Mouse (Mus musculus) kidney, embryonic 14.5 days (tissue): ENCODE results near the gene Gan. TPM values are rescaled to one million over a fixed set of nuclear protein-coding genes. Genes with fewer than 3 reads are reported as not detected.

Experiments used
- ATAC-seq: fragments of 200-750 bp; cut with Nextera tagmentation; 2 replicates; pipeline ENCODE4 v1.8.0; 2017; ENCODE audit warnings: moderate number of reproducible peaks, mild to moderate bottlenecking, moderate TSS enrichment, moderate library complexity; ENCODE audit not compliant: low FRiP score, low TSS enrichment
- H3K27ac ChIP-seq: fragments of 300-500 bp; sonication (generic); 2 replicates; pipeline ENCODE4 v1.5.1; 2014; ENCODE audit warnings: low read depth, mild to moderate bottlenecking, low read length, moderate library complexity, mixed read lengths
- H3K27me3 ChIP-seq: fragments of 300-500 bp; sonication (generic); 2 replicates; pipeline ENCODE4 v1.6.1; 2014; ENCODE audit warnings: mild to moderate bottlenecking, low read length; ENCODE audit not compliant: control insufficient read depth, insufficient read depth
- H3K36me3 ChIP-seq: fragments of 300-500 bp; sonication (generic); 2 replicates; pipeline ENCODE4 v1.6.1; 2014; ENCODE audit warnings: low read length, mixed read lengths; ENCODE audit not compliant: control insufficient read depth, insufficient read depth
- H3K4me1 ChIP-seq: fragments of 300-500 bp; sonication (generic); 2 replicates; pipeline ENCODE4 v1.6.1; 2014; ENCODE audit warnings: low read length, mixed read lengths; ENCODE audit not compliant: control insufficient read depth, insufficient read depth
- H3K4me2 ChIP-seq: fragments of 300-500 bp; sonication (generic); replicated peaks from 2 replicates; pipeline ENCODE4 v1.6.1; 2014; ENCODE audit warnings: low read depth, mild to moderate bottlenecking, low read length
- H3K4me3 ChIP-seq: fragments of 300-500 bp; sonication (generic); 2 replicates; pipeline ENCODE4 v1.5.1; 2014; ENCODE audit warnings: mild to moderate bottlenecking, low read length
- H3K9ac ChIP-seq: fragments of 300-500 bp; sonication (generic); 2 replicates; pipeline ENCODE4 v1.6.1; 2014; ENCODE audit warnings: low read depth, mild to moderate bottlenecking, low read length, moderate library complexity
- H3K9me3 ChIP-seq: fragments of 300-500 bp; sonication (generic); 2 replicates; pipeline ENCODE4 v1.6.1; 2016; ENCODE audit warnings: low read length; ENCODE audit not compliant: control insufficient read depth
- whole genome bisulfite sequencing: fragments of 180-500 bp; shearing (Covaris S2); extraction: QIAGEN DNeasy Blood & Tissue Kit; methylation state at CpG from one replicate; pipeline ENCODE4 v1.1.7; 2014; 5-methylcytosine and 5-hydroxymethylcytosine counted together
- polyA plus RNA-seq: library from polyadenylated mRNA; unstranded; fragments of >200 nt; fragmentation: Nextera tagmentation; extraction: Ambion mirVana; gene quantifications from 2 replicates; pipeline ENCODE4 v1.2.1, GENCODE M21; 2014

Gene Gan
- polyA plus RNA-seq, 1 experiment from 2014 or later: 3.1 TPM

DNA sequence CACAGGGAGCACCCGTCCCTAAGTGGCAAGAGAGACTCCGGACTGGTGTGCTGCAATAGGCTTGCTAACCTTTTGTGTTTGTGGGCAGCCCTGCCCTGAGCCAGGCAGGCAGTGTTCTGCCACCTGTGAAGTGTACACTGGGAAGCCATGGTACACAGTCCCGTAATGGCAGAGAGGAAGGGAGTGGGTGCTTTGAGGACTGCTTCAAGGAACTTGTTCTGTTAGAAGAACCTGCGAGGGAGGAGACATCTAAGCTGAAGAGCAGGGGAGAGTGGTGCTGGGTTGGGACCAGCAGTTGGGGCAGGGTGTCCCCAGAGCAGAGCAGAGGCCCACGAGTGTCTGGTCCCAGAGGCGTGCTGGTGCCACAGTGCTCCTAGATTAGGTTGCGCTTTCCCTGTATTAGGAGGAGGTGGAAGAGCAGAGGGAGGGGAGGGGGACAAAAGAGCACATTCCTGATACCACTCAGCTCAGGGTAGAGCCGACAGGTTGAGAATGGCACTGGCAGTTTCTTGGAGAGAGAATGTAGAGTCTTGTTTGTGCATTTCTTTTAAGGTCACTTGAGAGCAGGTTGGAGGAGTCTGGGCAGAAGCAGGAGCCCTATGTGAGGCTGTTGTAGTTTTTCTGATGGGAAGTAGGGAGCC is 9.4 kb downstream of the Gan start:
- no peak overlapping the region for H3K9ac ChIP-seq
- WGBS: 74% methylated on average over 8 of the region's 8 CpGs

DNA sequence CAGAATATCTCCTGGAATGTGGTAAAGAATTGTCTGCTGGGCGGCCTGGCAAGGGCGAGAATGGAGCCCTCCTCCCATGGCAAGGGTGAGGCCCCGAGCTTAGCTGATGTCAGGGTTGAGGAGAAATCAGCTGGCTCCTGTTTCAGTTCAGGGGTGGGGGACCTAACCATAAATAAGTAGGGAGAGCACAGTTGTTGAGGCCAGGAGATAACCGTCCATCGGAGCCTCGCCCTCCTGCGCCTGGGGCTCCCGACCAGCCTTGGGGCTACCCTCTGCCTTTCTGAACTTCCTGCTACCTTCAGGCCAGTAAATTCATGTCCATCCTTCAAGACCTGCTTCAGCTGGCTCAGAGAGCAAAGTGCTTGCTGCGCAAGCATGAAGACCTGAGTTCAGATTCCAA is 10.4 kb downstream of the Gan start:
- ATAC-seq: no peak
- H3K36me3 ChIP-seq: no peaks in the 10 kb centered on the region
- no peaks in the 10 kb centered on the region for H3K27me3 ChIP-seq
- H3K9me3 ChIP-seq: no peaks in the 10 kb centered on the region
- H3K4me3 ChIP-seq: no peak overlapping the region
- 66% methylated on average over 9 of the region's 9 CpGs for WGBS
- H3K4me2 ChIP-seq: no peak overlapping the region
- H3K27ac ChIP-seq: no peak overlapping the region
- no peaks in the 10 kb centered on the region for H3K4me1 ChIP-seq
- H3K9ac ChIP-seq: no peak overlapping the region

More for the DNA sequence above, 9.4 kb downstream of the Gan start:
- no peak overlapping the region for H3K27ac ChIP-seq
- H3K27me3 ChIP-seq: no peaks in the 10 kb centered on the region
- no peak overlapping the region for H3K4me3 ChIP-seq
- H3K36me3 ChIP-seq: no peaks in the 10 kb centered on the region
- ATAC-seq: no peak
- H3K4me1 ChIP-seq: no peaks in the 10 kb centered on the region
- H3K4me2 ChIP-seq: no peak overlapping the region
- no peaks in the 10 kb centered on the region for H3K9me3 ChIP-seq

DNA sequence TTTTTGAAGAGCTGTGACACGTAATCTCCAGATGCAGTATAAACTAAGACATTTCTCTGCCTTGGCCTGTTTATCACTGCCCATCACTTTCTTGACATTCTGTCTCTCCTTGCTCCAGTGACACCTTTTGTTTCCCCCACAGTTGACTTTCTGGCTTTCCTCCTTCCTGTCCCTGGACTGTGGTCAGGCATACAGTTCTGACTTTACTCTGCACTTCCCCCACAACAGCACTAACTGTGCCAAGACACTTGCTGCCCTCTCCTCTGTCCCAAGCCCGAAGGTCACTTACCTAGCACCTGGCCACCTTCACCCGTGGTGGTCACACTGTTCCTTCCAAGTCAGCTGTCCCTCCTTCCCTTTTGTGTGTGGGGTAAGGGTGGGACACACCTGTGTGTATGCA is 13.9 kb downstream of the Gan start:
- Histone ChIP-seq H3K36me3 (no peaks in the 10 kb centered on the region), H3K4me3 (no peak overlapping the region), H3K4me2 (no peak overlapping the region), H3K27ac (no peak overlapping the region), H3K9ac (no peak overlapping the region), H3K4me1 (0 out of 2 replicates have a peak, but pooled peaks cover 5% of the 10 kb centered on the region), H3K27me3 (no peaks in the 10 kb centered on the region), H3K9me3 (no peaks in the 10 kb centered on the region)
- 89% methylated on average over 3 of the region's 3 CpGs for WGBS
- ATAC-seq: no peak

GRCm38 (mm10) chr8:117172904-117173303 is 15.0 kb downstream of the Gan start:
- Histone ChIP-seq H3K27ac (no peak overlapping the region), H3K9ac (no peak overlapping the region), H3K4me3 (no peak overlapping the region), H3K4me1 (0 out of 2 replicates have a peak, but pooled peaks cover 5% of the 10 kb centered on the region), H3K36me3 (no peaks in the 10 kb centered on the region), H3K9me3 (no peaks in the 10 kb centered on the region), H3K27me3 (no peaks in the 10 kb centered on the region), H3K4me2 (no peak overlapping the region)
- WGBS: 21% methylated on average over 7 of the region's 7 CpGs
- peak; percentile 75 for ATAC-seq

- Histone ChIP-seq H3K27ac (no peak overlapping the region), H3K4me2 (no peak overlapping the region), H3K4me3 (no peak overlapping the region), H3K36me3 (no peaks in the 10 kb centered on the region), H3K4me1 (0 out of 2 replicates have a peak, but pooled peaks cover 5% of the 10 kb centered on the region), H3K9me3 (no peaks in the 10 kb centered on the region), H3K9ac (no peak overlapping the region), H3K27me3 (no peaks in the 10 kb centered on the region)
- ATAC-seq: no peak
- 65% methylated on average over 3 of the region's 3 CpGs for WGBS
These were observed 15.8 kb downstream of the Gan start for GRCm38 (mm10) chr8:117173690-117174089.

DNA sequence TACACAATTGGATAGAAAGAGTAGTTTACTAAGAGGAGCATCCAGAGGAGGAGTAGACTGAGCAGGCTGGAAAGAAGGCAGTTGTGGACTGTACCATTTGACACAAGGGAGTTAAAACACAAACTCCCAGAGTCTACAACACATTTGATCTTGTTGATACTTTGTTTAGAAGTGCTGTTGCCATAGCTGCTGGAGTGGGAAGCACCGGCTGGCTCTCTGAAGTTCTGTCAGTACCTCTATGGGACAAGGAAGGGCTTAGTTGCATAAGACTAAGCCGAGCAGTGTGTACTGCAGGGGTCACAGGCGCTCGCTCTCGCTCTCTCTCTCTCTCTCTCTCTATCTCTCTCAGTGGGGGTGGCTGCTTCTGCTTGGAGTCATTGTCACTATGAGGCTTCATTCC is 16.6 kb downstream of the Gan start:
- 87% methylated on average over 5 of the region's 5 CpGs for WGBS

DNA sequence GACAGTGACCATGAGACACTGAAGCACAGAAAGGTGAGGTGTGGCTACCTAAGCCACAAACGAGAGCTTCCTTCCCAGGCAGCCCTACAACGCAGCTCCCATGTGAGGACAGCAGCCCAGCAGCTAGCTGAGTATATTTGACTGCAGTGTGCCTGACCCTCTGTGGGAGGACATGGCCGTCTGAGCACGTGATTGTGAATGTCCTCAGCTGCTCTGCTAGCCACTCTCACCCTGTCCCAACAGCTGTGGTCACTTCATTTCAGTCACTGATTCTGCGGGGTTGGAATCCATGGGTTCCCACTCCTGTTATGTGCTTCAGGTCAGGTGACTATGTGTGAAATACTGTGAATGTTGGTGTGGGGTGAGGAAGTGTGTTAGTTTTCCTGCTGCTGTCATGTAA is 18.4 kb downstream of the Gan start:
- no peak overlapping the region for H3K4me3 ChIP-seq
- H3K9ac ChIP-seq: no peak overlapping the region
- H3K4me2 ChIP-seq: no peak overlapping the region
- H3K27me3 ChIP-seq: no peaks in the 10 kb centered on the region
- H3K4me1 ChIP-seq: 0 out of 2 replicates have a peak, but pooled peaks cover 5% of the 10 kb centered on the region
- no peaks in the 10 kb centered on the region for H3K36me3 ChIP-seq
- H3K9me3 ChIP-seq: no peaks in the 10 kb centered on the region
- no peak overlapping the region for H3K27ac ChIP-seq
- WGBS: 50% methylated on average over 5 of the region's 5 CpGs
- ATAC-seq: 0 out of 2 replicates have a peak, but pooled peaks have one; percentile 29

More for the DNA sequence above, 16.6 kb downstream of the Gan start:
- no peak for ATAC-seq
- no peak overlapping the region for H3K9ac ChIP-seq
- H3K27ac ChIP-seq: no peak overlapping the region
- no peaks in the 10 kb centered on the region for H3K36me3 ChIP-seq
- no peaks in the 10 kb centered on the region for H3K9me3 ChIP-seq
- no peaks in the 10 kb centered on the region for H3K27me3 ChIP-seq
- no peak overlapping the region for H3K4me2 ChIP-seq
- H3K4me3 ChIP-seq: no peak overlapping the region
- 0 out of 2 replicates have a peak, but pooled peaks cover 5% of the 10 kb centered on the region for H3K4me1 ChIP-seq

DNA sequence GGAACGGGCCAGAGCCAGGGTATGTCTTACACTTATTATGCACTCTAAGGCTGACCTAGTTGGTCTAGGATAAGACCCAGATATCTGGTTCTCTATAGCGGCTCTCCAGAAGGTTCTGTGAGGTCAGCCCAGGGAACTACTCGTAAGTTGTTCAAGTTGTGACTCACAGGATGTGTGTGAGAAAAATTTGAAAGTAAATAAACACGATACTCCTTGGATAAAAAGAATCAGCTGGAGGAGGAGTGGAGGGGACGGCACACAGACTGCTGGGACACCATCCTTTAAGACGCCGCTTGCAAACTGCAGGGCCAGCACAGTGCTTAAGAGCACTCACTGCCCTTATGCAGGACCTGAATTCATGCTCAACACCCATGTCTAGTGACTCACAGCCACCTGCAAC is 19.3 kb downstream of the Gan start:
- no peak overlapping the region for H3K4me3 ChIP-seq
- no peak overlapping the region for H3K9ac ChIP-seq
- 74% methylated on average over 7 of the region's 7 CpGs for WGBS
- no peaks in the 10 kb centered on the region for H3K9me3 ChIP-seq
- no peak overlapping the region for H3K27ac ChIP-seq
- no peaks in the 10 kb centered on the region for H3K27me3 ChIP-seq
- no peak for ATAC-seq
- no peak overlapping the region for H3K4me2 ChIP-seq
- 0 out of 2 replicates have a peak, but pooled peaks cover 5% of the 10 kb centered on the region for H3K4me1 ChIP-seq
- H3K36me3 ChIP-seq: no peaks in the 10 kb centered on the region

DNA sequence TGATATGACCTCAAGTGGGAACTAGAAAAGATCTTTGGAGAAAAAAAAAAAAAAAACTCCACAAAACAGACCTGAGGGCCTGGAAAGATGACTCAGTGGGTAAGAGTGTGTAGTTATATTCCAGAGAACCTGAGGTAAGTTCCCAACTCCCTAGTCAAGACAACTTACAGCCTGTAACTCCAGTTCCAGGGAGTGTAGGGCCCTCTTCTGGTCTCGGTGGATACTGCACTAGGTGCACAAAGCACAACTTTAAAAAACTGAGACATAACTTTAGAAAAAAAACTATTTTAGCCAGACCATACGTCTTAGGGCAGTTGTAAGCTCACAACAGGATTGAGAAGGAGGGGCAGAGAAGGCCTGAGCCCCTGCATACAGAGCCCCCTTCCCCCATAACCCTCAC is 20.1 kb downstream of the Gan start:
- Histone ChIP-seq H3K9ac (no peak overlapping the region), H3K27me3 (no peaks in the 10 kb centered on the region), H3K9me3 (no peaks in the 10 kb centered on the region), H3K36me3 (no peaks in the 10 kb centered on the region), H3K4me1 (0 out of 2 replicates have a peak, but pooled peaks cover 5% of the 10 kb centered on the region), H3K4me2 (no peak overlapping the region), H3K4me3 (no peak overlapping the region), H3K27ac (no peak overlapping the region)
- 81% methylated on average over 2 of the region's 2 CpGs for WGBS
- no peak for ATAC-seq
